Mouse (Mus musculus): Measurements from ENCODE around the gene Emp1. TPM values are rescaled to one million over a fixed set of nuclear protein-coding genes. Genes with fewer than 3 reads are reported as not detected.

Emp1 gene
- total RNA-seq, 2 experiments from 2014 or later, result 47.3 to 59.7 TPM

- no peak for DNase-seq
Measured at GRCm38 (mm10) chr6:135407323-135407722, 45.0 kb downstream of the Emp1 start.

GRCm38 (mm10) chr6:135411712-135412319, 49.5 kb downstream of the Emp1 start:
- no peak for DNase-seq

GRCm38 (mm10) chr6:135412649-135413048, 50.3 kb downstream of the Emp1 start:
- no peak for DNase-seq

- no peak for DNase-seq
Measured at GRCm38 (mm10) chr6:135417459-135417858, 55.1 kb downstream of the Emp1 start.

- DNase-seq, result no peak
Measured at GRCm38 (mm10) chr6:135418223-135418824, 56.0 kb downstream of the Emp1 start.

GRCm38 (mm10) chr6:135428246-135428645, 65.9 kb downstream of the Emp1 start:
- no peak for DNase-seq

GRCm38 (mm10) chr6:135429268-135429909, 67.0 kb downstream of the Emp1 start:
- DNase-seq, result no peak

GRCm38 (mm10) chr6:135430441-135430970, 68.2 kb downstream of the Emp1 start:
- no peak for DNase-seq

Other genes starting within 250 kb of the Emp1 start
- not detected for gene Gprc5d, start 244.3 kb upstream of the Emp1 start, total RNA-seq (2021)
- gene Fam234b, start 164.6 kb upstream of the Emp1 start, total RNA-seq (2021), result 1 to 10 TPM; 3.4 to 3.9 TPM
- 10 to 100 TPM in 1 of 2 experiments, 1 to 10 TPM in 1; 4.8 to 10.2 TPM for gene Hebp1, start 164.5 kb upstream of the Emp1 start, total RNA-seq (2021)
- not detected for gene Gsg1, start 108.2 kb upstream of the Emp1 start, total RNA-seq (2021)
- gene Pbp2, start 52.1 kb upstream of the Emp1 start, total RNA-seq (2021), result not detected